Mouse (Mus musculus): ENCODE data around the gene Lactb. TPM values are rescaled to one million over a fixed set of nuclear protein-coding genes. Genes with fewer than 3 reads are reported as not detected.

The Lactb gene
- polyA plus RNA-seq, 1 experiment: 26.8 TPM

GRCm38 (mm10) chr9:66927696-66928402 is 47.4 kb downstream of the Lactb start:
- 95% methylated on average over 8 of the region's 8 CpGs for WGBS
- TF ChIP-seq CTCF (IDR thresholded peaks at IDR 0.05; ENCODE audit: extremely low read depth, insufficient read length, insufficient replicate concordance, low read depth, low read length): no peak
- TF ChIP-seq POLR2A (IDR thresholded peaks at IDR 0.05; ENCODE audit: low read depth, low read length): no peak

GRCm38 (mm10) chr9:66925853-66926252 is 49.4 kb downstream of the Lactb start:
- no peak for TF ChIP-seq POLR2A (IDR thresholded peaks at IDR 0.05; ENCODE audit: low read depth, low read length)
- no peak for TF ChIP-seq CTCF (IDR thresholded peaks at IDR 0.05; ENCODE audit: extremely low read depth, insufficient read length, insufficient replicate concordance, low read depth, low read length)
- 65% methylated on average over 3 of the region's 3 CpGs for WGBS
- no peak overlapping the region for H3K4me3 ChIP-seq (ENCODE audit: low read depth, low read length)
- H3K27me3 ChIP-seq (ENCODE audit: control insufficient read depth, insufficient read depth, low read length): no peaks in the 10 kb centered on the region
- no peak overlapping the region for H3K27ac ChIP-seq (ENCODE audit: insufficient read depth, low read depth, low read length)
- H3K36me3 ChIP-seq (ENCODE audit: control insufficient read depth, insufficient read depth, low read length): no peaks in the 10 kb centered on the region
- no peaks in the 10 kb centered on the region for H3K4me1 ChIP-seq (ENCODE audit: control insufficient read depth, insufficient read depth, insufficient read length, low read length)

More at GRCm38 (mm10) chr9:66927696-66928402, 47.4 kb downstream of the Lactb start:
- H3K27ac ChIP-seq (ENCODE audit: insufficient read depth, low read depth, low read length): no peak overlapping the region
- H3K4me1 ChIP-seq (ENCODE audit: control insufficient read depth, insufficient read depth, insufficient read length, low read length): no peaks in the 10 kb centered on the region
- no peak overlapping the region for H3K4me3 ChIP-seq (ENCODE audit: low read depth, low read length)
- no peaks in the 10 kb centered on the region for H3K36me3 ChIP-seq (ENCODE audit: control insufficient read depth, insufficient read depth, low read length)
- no peaks in the 10 kb centered on the region for H3K27me3 ChIP-seq (ENCODE audit: control insufficient read depth, insufficient read depth, low read length)

- Histone ChIP-seq H3K4me3 (ENCODE audit: low read depth, low read length) (no peak overlapping the region), H3K27ac (ENCODE audit: insufficient read depth, low read depth, low read length) (no peak overlapping the region), H3K36me3 (ENCODE audit: control insufficient read depth, insufficient read depth, low read length) (no peaks in the 10 kb centered on the region), H3K4me1 (ENCODE audit: control insufficient read depth, insufficient read depth, insufficient read length, low read length) (peaks cover 3% of the 10 kb centered on the region; the same call in 1 of the 2 replicates), H3K27me3 (ENCODE audit: control insufficient read depth, insufficient read depth, low read length) (no peaks in the 10 kb centered on the region)
- 98% methylated on average over 1 of the region's 1 CpGs for WGBS
- TF ChIP-seq CTCF (IDR thresholded peaks at IDR 0.05; ENCODE audit: extremely low read depth, insufficient read length, insufficient replicate concordance, low read depth, low read length) (no peak), POLR2A (IDR thresholded peaks at IDR 0.05; ENCODE audit: low read depth, low read length) (no peak)
Observed at GRCm38 (mm10) chr9:66922076-66922475, 53.2 kb downstream of the Lactb start.

- Histone ChIP-seq H3K4me1 (ENCODE audit: control insufficient read depth, insufficient read depth, insufficient read length, low read length) (peaks cover 12% of the 10 kb centered on the region; the same call in 1 of the 2 replicates), H3K27me3 (ENCODE audit: control insufficient read depth, insufficient read depth, low read length) (no peaks in the 10 kb centered on the region), H3K4me3 (ENCODE audit: low read depth, low read length) (no peak overlapping the region), H3K36me3 (ENCODE audit: control insufficient read depth, insufficient read depth, low read length) (no peaks in the 10 kb centered on the region), H3K27ac (ENCODE audit: insufficient read depth, low read depth, low read length) (no peak overlapping the region)
- WGBS: 17% methylated on average over 6 of the region's 6 CpGs
- TF ChIP-seq CTCF (IDR thresholded peaks at IDR 0.05; ENCODE audit: extremely low read depth, insufficient read length, insufficient replicate concordance, low read depth, low read length) (no peak), POLR2A (IDR thresholded peaks at IDR 0.05; ENCODE audit: low read depth, low read length) (no peak)
Observed at GRCm38 (mm10) chr9:66920488-66921279, 54.6 kb downstream of the Lactb start.

GRCm38 (mm10) chr9:66919981-66920380 is 55.3 kb downstream of the Lactb start:
- TF ChIP-seq CTCF (IDR thresholded peaks at IDR 0.05; ENCODE audit: extremely low read depth, insufficient read length, insufficient replicate concordance, low read depth, low read length): no peak
- TF ChIP-seq POLR2A (IDR thresholded peaks at IDR 0.05; ENCODE audit: low read depth, low read length): no peak
- Histone ChIP-seq H3K4me1 (ENCODE audit: control insufficient read depth, insufficient read depth, insufficient read length, low read length) (peaks cover 17% of the 10 kb centered on the region; the same call in 1 of the 2 replicates), H3K27me3 (ENCODE audit: control insufficient read depth, insufficient read depth, low read length) (no peaks in the 10 kb centered on the region), H3K27ac (ENCODE audit: insufficient read depth, low read depth, low read length) (no peak overlapping the region), H3K36me3 (ENCODE audit: control insufficient read depth, insufficient read depth, low read length) (no peaks in the 10 kb centered on the region), H3K4me3 (ENCODE audit: low read depth, low read length) (peak overlapping the region; percentile 53)
- WGBS: under 1% methylated on average over 14 of the region's 14 CpGs

GRCm38 (mm10) chr9:66919382-66919971 is 55.8 kb downstream of the Lactb start, which contains the start of gene Rab8b:
TSS of gene Rab8b (minus strand) at chr9:66919687.
- WGBS: under 1% methylated on average over 49 of the region's 49 CpGs
- TF ChIP-seq POLR2A (IDR thresholded peaks at IDR 0.05; ENCODE audit: low read depth, low read length): peak; percentile 93
- TF ChIP-seq CTCF (IDR thresholded peaks at IDR 0.05; ENCODE audit: extremely low read depth, insufficient read length, insufficient replicate concordance, low read depth, low read length): no peak

More at GRCm38 (mm10) chr9:66919382-66919971, 55.8 kb downstream of the Lactb start, which contains the start of gene Rab8b:
- H3K4me1 ChIP-seq (ENCODE audit: control insufficient read depth, insufficient read depth, insufficient read length, low read length): peaks cover 17% of the 10 kb centered on the region; the same call in 1 of the 2 replicates
- peak within 1 kb of the TSS; percentile 62 for H3K27ac ChIP-seq (ENCODE audit: insufficient read depth, low read depth, low read length)
- H3K36me3 ChIP-seq (ENCODE audit: control insufficient read depth, insufficient read depth, low read length): no peaks in the 10 kb centered on the region
- H3K4me3 ChIP-seq (ENCODE audit: low read depth, low read length): peak within 1 kb of the TSS; percentile 87
- H3K27me3 ChIP-seq (ENCODE audit: control insufficient read depth, insufficient read depth, low read length): no peaks in the 10 kb centered on the region

All from small intestine, adult 2 months (tissue).